Mouse (Mus musculus): ENCODE data around the gene Vmn1r48. TPM values are rescaled to one million over a fixed set of nuclear protein-coding genes. Genes with fewer than 3 reads are reported as not detected.
"Not testable (repeated sequence)": the region's sequence is repeated elsewhere in the genome, so short reads cannot be mapped to it uniquely, and the experiment has no call there.

Vmn1r48 gene
- polyA plus RNA-seq (2015; fragmentation: Nextera tagmentation; extraction: Ambion mirVana) = not detected in 2 replicates

DNA sequence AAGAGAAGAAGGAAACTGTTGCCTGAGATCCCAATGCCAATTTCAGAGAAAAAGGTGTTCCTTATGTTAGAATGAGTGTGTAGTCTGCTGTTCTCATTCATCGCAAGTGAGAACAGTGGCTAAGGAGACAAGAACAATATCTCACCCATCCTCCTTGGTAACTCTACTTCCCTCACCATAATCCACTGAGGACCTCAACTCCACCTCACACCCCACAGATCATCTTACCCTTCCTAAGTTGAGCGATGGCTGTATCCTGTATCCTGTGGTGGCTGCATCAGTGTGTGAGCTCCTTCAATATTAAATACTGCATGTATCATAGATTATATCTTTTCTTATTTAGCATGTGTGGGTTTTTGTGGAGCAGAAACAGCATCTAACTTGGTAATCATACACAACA lies at the start of gene Vmn1r48:
Gene Vmn1r48 (minus strand): TSS at position 101 of the 400 bp plus-strand sequence.
- not testable (repeated sequence) for H3K27ac ChIP-seq; H3K4me2 ChIP-seq; ATAC-seq (ENCODE audit: low FRiP score); H3K9me3 ChIP-seq; H3K27me3 ChIP-seq; H3K4me1 ChIP-seq (replicated peaks); H3K4me3 ChIP-seq; H3K36me3 ChIP-seq; H3K9ac ChIP-seq
- no CpG with 5 or more reads among the region's 2 CpGs for WGBS

DNA sequence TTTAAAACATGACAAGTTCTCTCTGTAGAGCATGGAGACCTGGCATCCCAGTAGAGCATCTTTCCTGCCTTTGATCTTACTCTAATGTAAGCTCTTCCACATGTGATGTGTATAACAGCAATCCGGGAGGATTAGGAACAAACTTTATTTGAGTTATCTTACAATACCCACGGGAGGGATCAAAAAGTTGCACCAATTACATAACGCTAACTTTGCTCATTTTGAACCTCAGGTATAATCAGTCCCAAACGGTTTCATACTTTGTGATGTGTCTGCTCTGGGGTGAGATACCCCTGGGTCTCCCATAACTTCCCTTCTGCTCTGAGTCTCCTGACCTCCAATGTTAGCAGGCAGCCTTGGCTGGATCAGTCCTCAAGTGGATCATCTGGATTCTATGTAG lies 41.8 kb upstream of the Vmn1r48 start, which contains the start of gene Vmn1r49:
Gene Vmn1r49 (minus strand): TSS at position 101 of the 400 bp plus-strand sequence.
- Histone ChIP-seq H3K36me3 (no peaks in the 10 kb centered on the region), H3K9ac (no peak within 1 kb of the TSS), H3K4me3 (no peak within 1 kb of the TSS), H3K9me3 (peaks cover 19% of the 10 kb centered on the region; the same call in 1 of the 2 replicates), H3K27me3 (no peaks in the 10 kb centered on the region), H3K4me2 (no peak within 1 kb of the TSS), H3K4me1 (replicated peaks) (no peaks in the 10 kb centered on the region), H3K27ac (no peak within 1 kb of the TSS)
- no peak for ATAC-seq (ENCODE audit: low FRiP score)
- 82% methylated on average over 4 of the region's 4 CpGs for whole genome bisulfite sequencing

DNA sequence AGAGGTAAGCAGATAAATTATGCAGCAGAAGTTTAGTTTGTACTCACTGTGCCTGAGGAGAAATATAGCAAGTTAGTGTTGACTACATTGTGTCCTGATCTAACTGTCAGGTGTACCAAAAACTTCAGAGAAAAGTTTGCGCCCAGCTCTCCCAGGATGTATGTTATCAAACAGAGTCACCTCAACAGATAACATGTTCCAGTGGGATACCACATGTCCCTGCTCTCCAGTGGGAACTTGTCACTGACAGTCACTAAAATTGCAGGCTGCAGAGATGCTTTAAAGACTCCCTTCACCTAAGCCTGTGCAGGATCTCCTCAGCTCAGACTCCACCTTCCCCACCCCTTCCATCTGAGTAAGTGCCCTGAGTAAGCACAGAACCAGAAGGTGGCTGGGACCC lies 20.8 kb downstream of the Vmn1r48 start, which contains the start of gene Vmn1r47:
Gene Vmn1r47 (plus strand): TSS at position 301 of the 400 bp plus-strand sequence.
- H3K4me3 ChIP-seq; H3K36me3 ChIP-seq; H3K9me3 ChIP-seq; H3K27me3 ChIP-seq; H3K27ac ChIP-seq; ATAC-seq (ENCODE audit: low FRiP score); H3K9ac ChIP-seq; H3K4me2 ChIP-seq; H3K4me1 ChIP-seq (replicated peaks): not testable (repeated sequence)
- 96% methylated on average over 1 of the region's 1 CpGs for WGBS

DNA sequence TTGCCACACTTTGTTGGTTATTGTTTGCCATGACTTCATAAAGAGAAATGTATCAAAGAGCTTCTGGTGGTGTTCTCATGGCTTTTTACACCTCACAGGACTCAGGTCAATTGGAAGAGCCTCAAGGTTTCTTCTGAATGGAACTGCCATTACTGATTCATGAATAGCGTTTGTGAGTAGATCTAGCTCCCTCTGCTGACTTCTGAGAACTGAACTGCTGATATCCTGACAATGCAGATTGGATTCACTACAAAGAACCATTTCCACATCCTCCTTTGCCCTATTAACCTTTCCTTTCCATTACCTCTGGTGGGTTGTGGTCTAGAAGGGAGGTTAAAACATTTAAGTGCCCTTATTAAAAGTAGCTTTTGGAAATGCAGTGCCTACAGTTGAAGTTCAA lies 50.7 kb downstream of the Vmn1r48 start:
- Histone ChIP-seq H3K27ac (no peak overlapping the region), H3K4me3 (no peak overlapping the region), H3K27me3 (no peaks in the 10 kb centered on the region), H3K36me3 (no peaks in the 10 kb centered on the region), H3K4me2 (no peak overlapping the region), H3K4me1 (replicated peaks) (no peaks in the 10 kb centered on the region), H3K9ac (no peak overlapping the region), H3K9me3 (0 out of 2 replicates have a peak, but pooled peaks cover 6% of the 10 kb centered on the region)
- 15% methylated on average over 1 of the region's 1 CpGs for WGBS
- no peak for ATAC-seq (ENCODE audit: low FRiP score)

Other genes starting within 250 kb of the Vmn1r48 start
- gene Vmn1r42, start 160.4 kb downstream of the Vmn1r48 start, polyA plus RNA-seq (2015; fragmentation: Nextera tagmentation; extraction: Ambion mirVana) = not detected in 2 replicates
- not detected in 2 replicates for gene Vmn1r43, start 160.4 kb downstream of the Vmn1r48 start, polyA plus RNA-seq (2015; fragmentation: Nextera tagmentation; extraction: Ambion mirVana)
- not detected in 2 replicates for gene Vmn1r44, start 153.2 kb downstream of the Vmn1r48 start, polyA plus RNA-seq (2015; fragmentation: Nextera tagmentation; extraction: Ambion mirVana)
- not detected in 2 replicates for gene Vmn1r45, start 96.2 kb downstream of the Vmn1r48 start, polyA plus RNA-seq (2015; fragmentation: Nextera tagmentation; extraction: Ambion mirVana)
- not detected in 2 replicates for gene Vmn1r46, start 67.5 kb downstream of the Vmn1r48 start, polyA plus RNA-seq (2015; fragmentation: Nextera tagmentation; extraction: Ambion mirVana)
- gene Vmn1r47, start 20.7 kb downstream of the Vmn1r48 start, polyA plus RNA-seq (2015; fragmentation: Nextera tagmentation; extraction: Ambion mirVana) = not detected in 2 replicates
- not detected in 2 replicates for gene Vmn1r49, start 41.7 kb upstream of the Vmn1r48 start, polyA plus RNA-seq (2015; fragmentation: Nextera tagmentation; extraction: Ambion mirVana)
- gene Vmn1r50, start 64.6 kb upstream of the Vmn1r48 start, polyA plus RNA-seq (2015; fragmentation: Nextera tagmentation; extraction: Ambion mirVana) = not detected in 2 replicates
- not detected in 2 replicates for gene Vmn1r51, start 85.8 kb upstream of the Vmn1r48 start, polyA plus RNA-seq (2015; fragmentation: Nextera tagmentation; extraction: Ambion mirVana)
- not detected in 2 replicates for gene Vmn1r52, start 138.0 kb upstream of the Vmn1r48 start, polyA plus RNA-seq (2015; fragmentation: Nextera tagmentation; extraction: Ambion mirVana)
- gene V1ra8, start 166.0 kb upstream of the Vmn1r48 start, polyA plus RNA-seq (2015; fragmentation: Nextera tagmentation; extraction: Ambion mirVana) = not detected in 2 replicates
- not detected in 2 replicates for gene Vmn1r53, start 187.6 kb upstream of the Vmn1r48 start, polyA plus RNA-seq (2015; fragmentation: Nextera tagmentation; extraction: Ambion mirVana)
- not detected in 2 replicates for gene Vmn1r54, start 209.5 kb upstream of the Vmn1r48 start, polyA plus RNA-seq (2015; fragmentation: Nextera tagmentation; extraction: Ambion mirVana)

Measured in hindbrain, embryonic 13.5 days (tissue).